ENCODE assay signal across 8 mouse cellular contexts in the genomic region with DNA sequence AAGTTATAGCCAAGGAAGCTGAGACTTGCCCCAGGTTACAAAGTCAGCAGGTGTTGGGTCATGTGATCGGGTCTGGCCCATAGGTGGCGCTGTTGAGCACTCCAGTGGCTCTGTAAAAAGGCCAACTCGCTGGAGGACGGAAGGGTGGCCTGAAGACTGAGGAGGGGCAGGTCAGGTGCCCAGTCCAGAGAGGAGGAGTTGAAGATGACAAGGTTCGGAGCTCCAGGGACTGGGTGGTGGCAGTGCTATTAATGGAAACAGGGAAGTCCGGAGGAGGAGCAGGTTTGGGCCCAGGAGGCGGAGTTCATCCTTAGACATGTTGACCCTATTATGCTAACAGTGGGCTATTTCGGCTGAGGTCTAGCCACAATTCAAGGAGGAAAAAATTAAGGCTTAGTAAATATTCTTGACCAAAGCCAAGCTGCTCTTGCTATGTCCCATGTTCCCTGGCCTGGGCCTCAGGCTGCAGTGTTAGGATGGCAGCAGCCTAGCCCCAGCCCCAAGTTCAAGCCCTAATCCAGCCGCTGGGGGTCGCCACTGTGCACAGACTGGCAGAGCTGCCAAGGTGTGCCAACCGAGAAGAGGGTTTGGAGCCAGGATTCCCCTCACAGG.
DNase-seq lines count a peak whose midpoint lies in the region; ATAC-seq lines count a peak whose summit lies in the region.

No protein-coding gene starts in this region.

- H3K27ac ChIP-seq in intestine, embryonic 16.5 days (ENCODE audit: low read length) = peak overlapping the region; percentile 87

- peak overlapping the region; percentile 48 for H3K9ac ChIP-seq in intestine, embryonic 16.5 days (ENCODE audit: low read depth, low read length)

- intact Hi-C loops in left cerebral cortex, postnatal 36 days (cut with DNase I) = loop anchor here (1.0 to 10.0 kb wide), 3 partner anchors 78 to 351 kb away; a partner anchor contains a TSS

- H3K4me2 ChIP-seq in intestine, embryonic 16.5 days (ENCODE audit: low read depth, low read length) = peak overlapping the region; percentile 27; the same call in 1 of the 2 replicates

- ATAC-seq in granulocyte monocyte progenitor cell, adult 5-6 weeks (replicated peaks; ENCODE audit: poor library complexity, severe bottlenecking) = peak; percentile 76
- ATAC-seq in intestine, embryonic 16.5 days = peak; percentile 73

- H3K27me3 ChIP-seq in intestine, embryonic 16.5 days (replicated peaks; ENCODE audit: control insufficient read depth, insufficient read depth, low read length) = no peaks in the 10 kb centered on the region

- WGBS in intestine, embryonic 16.5 days = 17% methylated on average over 11 of the region's 11 CpGs

- no peaks in the 10 kb centered on the region for H3K36me3 ChIP-seq in intestine, embryonic 16.5 days (ENCODE audit: control insufficient read depth, insufficient read depth, low read length)

- H3K4me1 ChIP-seq in intestine, embryonic 16.5 days (ENCODE audit: control insufficient read depth, insufficient read depth, low read length) = peaks cover 37% of the 10 kb centered on the region

- H3K4me3 ChIP-seq in intestine, embryonic 16.5 days (ENCODE audit: low read length) = no peak overlapping the region

- peak; percentile 93 to 94 for DNase-seq in adrenal gland, adult 18-20 months (ENCODE audit: low spot score in 2 of 2)
- DNase-seq in embryo, embryonic 10.5 days (ENCODE audit: low spot score) = peak; percentile 87
- peak; percentile 71 to 85 for DNase-seq in left cerebral cortex, postnatal 36 days (ENCODE audit: low spot score in 2 of 2)
- DNase-seq in mesoderm, embryonic 11.5 days (ENCODE audit: low read depth, low spot score) = peak; percentile 84
- peak; percentile 56 for DNase-seq in right cerebral cortex, postnatal 25 days
- peak; percentile 87 to 92 for DNase-seq in urinary bladder, postnatal 36 days (ENCODE audit: low spot score in 2 of 2)

- no peaks in the 10 kb centered on the region for H3K9me3 ChIP-seq in intestine, embryonic 16.5 days (ENCODE audit: control insufficient read depth, low read length)
